Mouse (Mus musculus): Measurements from ENCODE around the gene Gm9945.

Gene Gm9945

DNA sequence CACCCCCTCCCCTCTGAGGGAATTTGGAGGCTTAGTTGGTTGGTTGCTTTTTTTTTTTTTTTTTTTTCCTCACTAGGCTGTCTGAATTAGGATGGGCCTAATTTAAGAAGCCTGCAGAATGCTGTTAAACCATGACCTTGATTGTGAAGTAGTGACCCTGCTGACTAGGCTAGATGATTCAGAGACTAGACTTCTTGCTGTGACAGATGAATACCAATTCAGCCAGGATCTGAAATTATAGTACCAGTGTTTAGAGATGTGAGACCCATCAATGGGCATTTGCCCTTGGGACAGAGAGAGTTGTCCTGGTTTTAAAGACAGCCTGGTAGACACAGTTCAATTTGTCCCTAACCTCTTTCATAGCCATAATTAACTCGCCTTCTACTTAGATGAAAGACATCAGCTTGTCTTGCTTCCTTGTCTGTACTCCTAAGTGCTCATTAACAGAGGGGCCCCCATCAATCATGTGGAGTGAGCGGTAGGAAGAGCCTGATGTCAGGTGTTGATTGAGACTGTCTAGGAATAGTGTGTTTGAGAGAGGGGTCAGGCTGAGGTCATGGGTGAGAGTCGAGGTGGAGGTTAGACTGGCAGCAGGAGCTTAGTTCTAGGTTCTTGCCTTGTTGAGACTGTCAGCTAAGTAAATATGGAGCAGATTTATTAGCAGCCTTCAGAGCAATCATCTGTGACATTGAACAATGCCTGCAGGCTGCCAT lies 13.4 kb downstream of the Gm9945 start:
- DNase-seq (ENCODE audit: low spot score), result no peak

- peak; percentile 53 for DNase-seq (ENCODE audit: low spot score)
These were observed 15.5 kb downstream of the Gm9945 start for GRCm38 (mm10) chr11:53495417-53495816.

GRCm38 (mm10) chr11:53496946-53497345 lies 17.0 kb downstream of the Gm9945 start:
- DNase-seq (ENCODE audit: low spot score), result no peak

GRCm38 (mm10) chr11:53500569-53500968 lies 20.6 kb downstream of the Gm9945 start:
- DNase-seq (ENCODE audit: low spot score), result peak; percentile 54

GRCm38 (mm10) chr11:53502039-53502765 lies 22.2 kb downstream of the Gm9945 start:
- no peak for DNase-seq (ENCODE audit: low spot score)

DNA sequence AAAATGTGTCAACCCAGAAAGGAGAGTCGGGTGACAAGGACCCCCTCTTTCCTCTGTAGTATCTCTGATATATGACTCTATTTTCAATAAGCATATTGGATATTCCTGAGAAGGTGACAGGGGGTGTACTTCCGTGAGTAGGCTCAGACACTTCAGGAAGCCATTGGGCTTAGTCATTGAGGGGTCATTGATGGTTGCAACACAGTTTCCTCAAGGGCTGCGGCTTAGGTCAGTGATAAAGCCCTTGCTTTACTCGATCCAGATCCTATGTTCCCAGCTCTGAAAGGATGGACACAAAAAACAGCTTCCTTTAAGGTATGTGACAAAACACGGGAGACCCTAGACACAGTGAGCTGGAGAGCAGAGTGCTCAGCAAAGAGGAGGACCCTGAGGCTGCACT lies 23.8 kb downstream of the Gm9945 start:
- no peak for DNase-seq (ENCODE audit: low spot score)

DNA sequence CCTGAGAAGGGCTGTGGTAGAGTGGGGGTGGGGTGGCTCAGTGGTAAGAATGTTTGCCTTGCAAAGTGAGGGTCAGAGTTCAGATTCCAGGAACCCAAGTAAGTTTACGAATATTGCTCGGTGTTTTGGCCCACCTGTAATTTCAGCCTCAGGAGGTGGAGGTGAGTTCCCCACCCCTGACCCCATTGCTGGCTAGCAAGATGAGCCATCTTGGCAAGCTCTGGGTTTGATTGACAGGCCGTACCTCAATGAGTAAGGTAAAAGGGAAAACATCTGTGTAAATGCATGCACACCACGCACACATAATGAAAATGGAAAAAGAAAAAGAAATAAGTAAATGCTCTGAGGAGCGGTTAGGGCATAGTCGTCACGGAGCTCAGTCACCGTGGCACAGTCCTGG lies 24.4 kb downstream of the Gm9945 start:
- DNase-seq (ENCODE audit: low spot score), result no peak

GRCm38 (mm10) chr11:53505026-53505663 lies 25.2 kb downstream of the Gm9945 start:
- no peak for DNase-seq (ENCODE audit: low spot score)

DNA sequence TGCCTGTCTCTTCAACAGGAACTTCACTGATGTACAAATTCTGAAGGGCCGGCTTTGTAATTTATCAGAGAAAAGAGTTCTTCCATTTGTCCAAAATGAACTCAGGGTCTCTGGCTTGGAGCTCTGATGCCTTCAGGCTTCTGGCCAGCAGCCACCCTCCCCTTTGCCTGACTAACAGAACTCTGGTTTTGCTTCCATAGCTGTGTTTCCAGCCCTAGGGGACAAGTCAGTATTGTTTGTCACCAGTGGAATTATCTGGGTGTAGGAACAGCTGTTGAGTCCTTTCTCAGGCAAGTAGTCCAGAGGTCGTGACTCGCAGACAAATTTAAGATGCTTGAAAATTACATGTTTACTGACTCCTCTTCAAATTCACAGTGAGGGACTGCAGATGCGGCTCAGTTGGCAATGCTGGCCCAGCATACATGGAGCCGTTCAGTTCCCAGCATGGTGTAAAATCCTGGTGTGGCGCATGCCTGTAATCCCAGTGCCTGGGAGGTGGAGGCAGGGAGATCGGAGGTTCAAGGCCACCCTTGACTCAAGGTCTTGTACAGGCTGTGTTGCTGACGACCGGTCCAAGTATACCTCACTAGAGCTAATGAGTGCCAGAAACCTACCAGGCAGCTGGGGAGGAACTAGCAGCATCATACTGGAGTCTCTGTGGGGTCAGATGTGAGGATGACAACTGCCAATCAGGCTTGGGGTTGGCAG lies 27.3 kb downstream of the Gm9945 start:
- peak; percentile 67 for DNase-seq (ENCODE audit: low spot score)

GRCm38 (mm10) chr11:53508152-53508551 lies 28.2 kb downstream of the Gm9945 start:
- DNase-seq (ENCODE audit: low spot score), result peak; percentile 99

GRCm38 (mm10) chr11:53508591-53508990 lies 28.6 kb downstream of the Gm9945 start:
- DNase-seq (ENCODE audit: low spot score), result no peak

GRCm38 (mm10) chr11:53510351-53510750 lies 30.4 kb downstream of the Gm9945 start:
- DNase-seq (ENCODE audit: low spot score), result no peak

- DNase-seq (ENCODE audit: low spot score), result no peak
These were observed 37.0 kb downstream of the Gm9945 start for GRCm38 (mm10) chr11:53516775-53517627.

GRCm38 (mm10) chr11:53518759-53519158 lies 38.8 kb downstream of the Gm9945 start:
- no peak for DNase-seq (ENCODE audit: low spot score)

- DNase-seq (ENCODE audit: low spot score), result peak; percentile 61
These were observed 39.5 kb downstream of the Gm9945 start, which contains the start of gene Sept8 for GRCm38 (mm10) chr11:53519207-53520121. Gene Sept8 (plus strand): TSS chr11:53519257.

GRCm38 (mm10) chr11:53520122-53520978 lies 40.4 kb downstream of the Gm9945 start:
- peak; percentile 84 for DNase-seq (ENCODE audit: low spot score)

DNA sequence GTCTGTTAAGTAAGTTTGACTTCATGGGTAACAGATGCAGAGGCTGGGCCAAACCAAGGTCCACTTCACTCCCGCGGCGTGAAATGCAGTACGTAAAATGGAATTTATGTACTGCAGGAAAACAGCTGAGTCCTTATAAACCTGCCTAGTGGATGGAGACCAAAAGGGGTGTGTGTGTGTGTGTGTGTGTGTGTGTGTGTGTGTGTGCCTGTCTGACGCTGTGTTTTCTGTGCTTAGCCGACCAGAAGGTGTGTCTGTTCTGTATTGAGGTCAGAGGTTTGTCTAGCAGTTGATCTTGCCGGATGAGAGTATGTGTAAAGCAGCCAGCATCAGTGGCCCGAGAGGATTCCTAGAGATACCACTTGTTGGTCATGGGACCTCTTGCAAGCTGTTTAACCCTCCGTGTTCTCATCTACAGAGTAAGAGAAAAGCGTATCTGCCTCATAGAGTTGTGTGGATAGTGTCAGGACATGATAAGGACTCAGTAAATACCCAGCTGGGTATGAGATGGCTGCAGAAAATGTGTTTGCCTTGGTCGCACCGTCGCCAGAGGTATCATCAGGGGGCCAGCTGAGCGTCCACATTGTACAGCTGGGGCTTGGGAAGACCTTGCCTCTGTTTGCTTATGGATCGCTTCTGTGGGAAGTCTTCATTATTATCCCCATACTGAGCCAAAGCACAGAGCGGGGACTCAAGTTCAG lies 41.3 kb downstream of the Gm9945 start:
- DNase-seq (ENCODE audit: low spot score), result peak; percentile 32

DNA sequence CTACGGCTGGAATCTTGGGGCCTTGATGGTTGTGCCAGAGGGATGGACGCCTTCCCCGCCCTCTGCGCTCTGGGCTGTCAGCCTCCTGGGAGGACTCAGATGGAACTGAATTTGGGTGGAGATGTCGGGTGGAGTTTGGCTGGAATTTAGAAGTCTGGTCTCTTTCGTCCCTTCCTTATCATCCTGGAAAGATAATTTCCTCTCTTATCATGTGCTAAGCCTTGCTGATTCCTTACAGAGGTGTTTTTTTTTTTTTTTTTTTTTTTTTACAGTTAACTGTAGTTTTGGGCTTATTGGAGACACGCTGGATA lies 41.8 kb downstream of the Gm9945 start:
- DNase-seq (ENCODE audit: low spot score), result no peak

GRCm38 (mm10) chr11:53522362-53522761 lies 42.4 kb downstream of the Gm9945 start:
- no peak for DNase-seq (ENCODE audit: low spot score)

Measured in adipocyte (in vitro differentiated cells).